Mouse (Mus musculus) midbrain, embryonic 12.5 days (tissue): ENCODE results near the gene Bcdin3d. TPM values are rescaled to one million over a fixed set of nuclear protein-coding genes. Genes with fewer than 3 reads are reported as not detected.

Source experiments
- polyA plus RNA-seq: library from polyadenylated mRNA; unstranded; fragments of >200 nt; fragmentation: Nextera tagmentation; extraction: Ambion mirVana; gene quantifications from 2 replicates; pipeline ENCODE4 v1.2.1, GENCODE M21; 2016

Gene Bcdin3d
- polyA plus RNA-seq, 1 experiment from 2014 or later, result 19.9 TPM

Other genes starting within 250 kb of the Bcdin3d start
- gene Kcnh3, start 249.9 kb downstream of the Bcdin3d start, polyA plus RNA-seq, result 0.16 and 0.23 TPM in 2 replicates
- 196 and 202 TPM in 2 replicates for gene Mcrs1, start 222.8 kb downstream of the Bcdin3d start, polyA plus RNA-seq
- gene Prpf40b, start 179.6 kb downstream of the Bcdin3d start, polyA plus RNA-seq, result 75.9 and 78.1 TPM in 2 replicates
- gene Fam186b, start 178.8 kb downstream of the Bcdin3d start, polyA plus RNA-seq, result 0.22 and 0.26 TPM in 2 replicates
- 15.1 and 16.4 TPM in 2 replicates for gene Fmnl3, start 104.2 kb downstream of the Bcdin3d start, polyA plus RNA-seq
- gene Tmbim6, start 81.8 kb downstream of the Bcdin3d start, polyA plus RNA-seq, result 251 and 255 TPM in 2 replicates
- gene Nckap5l, start 17.0 kb downstream of the Bcdin3d start, polyA plus RNA-seq, result 12.9 and 15.8 TPM in 2 replicates
- gene Faim2, start 53.4 kb upstream of the Bcdin3d start, polyA plus RNA-seq, result 2.0 and 3.1 TPM in 2 replicates
- gene Aqp2, start 104.3 kb upstream of the Bcdin3d start, polyA plus RNA-seq, result not detected in 2 replicates
- 0.50 and 1.0 TPM in 2 replicates for gene Aqp5, start 116.1 kb upstream of the Bcdin3d start, polyA plus RNA-seq
- gene Aqp6, start 126.7 kb upstream of the Bcdin3d start, polyA plus RNA-seq, result 0.20 TPM in 1 of 2 replicates, not detected in the other
- 223 TPM in 2 replicates for gene Racgap1, start 176.9 kb upstream of the Bcdin3d start, polyA plus RNA-seq
- 36.0 and 43.7 TPM in 2 replicates for gene Asic1, start 195.6 kb upstream of the Bcdin3d start, polyA plus RNA-seq
- gene Smarcd1, start 227.4 kb upstream of the Bcdin3d start, polyA plus RNA-seq, result 141 and 157 TPM in 2 replicates
- gene Gm17349, start 230.8 kb upstream of the Bcdin3d start, polyA plus RNA-seq, result not detected in 2 replicates
- 0.75 and 0.96 TPM in 2 replicates for gene Gpd1, start 242.8 kb upstream of the Bcdin3d start, polyA plus RNA-seq